Mouse (Mus musculus) hindbrain, embryonic 14.5 days (tissue): Measurements from ENCODE around the gene Eln. TPM values are rescaled to one million over a fixed set of nuclear protein-coding genes. Genes with fewer than 3 reads are reported as not detected.

Source experiments
- ATAC-seq: fragments of 200-750 bp; cut with Nextera tagmentation; 2 replicates; pipeline ENCODE4 v1.8.0; 2017; ENCODE audit warnings: moderate number of reproducible peaks, mild to moderate bottlenecking, moderate TSS enrichment, moderate library complexity; ENCODE audit not compliant: low FRiP score
- DNase-seq: peaks from one replicate; pipeline ENCODE4 v3.0.0-alpha.2; 2015; ENCODE audit warnings: low spot score
- H3K27ac ChIP-seq: fragments of 300-500 bp; sonication (generic); 2 replicates; pipeline ENCODE4 v1.5.1; 2014; ENCODE audit warnings: mild to moderate bottlenecking, moderate library complexity
- H3K27me3 ChIP-seq: fragments of 300-500 bp; sonication (generic); 2 replicates; pipeline ENCODE4 v1.6.1; 2014; ENCODE audit warnings: mild to moderate bottlenecking, low read length, mixed read lengths; ENCODE audit not compliant: control insufficient read depth, insufficient read depth
- H3K36me3 ChIP-seq: fragments of 300-500 bp; sonication (generic); replicated peaks from 2 replicates; pipeline ENCODE4 v1.6.1; 2014; ENCODE audit not compliant: control insufficient read depth, insufficient read depth
- H3K4me1 ChIP-seq: fragments of 300-500 bp; sonication (generic); replicated peaks from 2 replicates; pipeline ENCODE4 v1.6.1; 2014; ENCODE audit warnings: antibody characterized with exemption, low read length, mixed read lengths; ENCODE audit not compliant: control insufficient read depth, insufficient read depth
- H3K4me2 ChIP-seq: fragments of 300-500 bp; sonication (generic); replicated peaks from 2 replicates; pipeline ENCODE4 v1.6.1; 2014; ENCODE audit warnings: mild to moderate bottlenecking, moderate library complexity
- H3K4me3 ChIP-seq: fragments of 300-500 bp; sonication (generic); replicated peaks from 2 replicates; pipeline ENCODE4 v1.5.1; 2014; ENCODE audit warnings: mild to moderate bottlenecking, low read length
- H3K9ac ChIP-seq: fragments of 300-500 bp; sonication (generic); 2 replicates; pipeline ENCODE4 v1.6.1; 2014
- H3K9me3 ChIP-seq: fragments of 300-500 bp; sonication (generic); 2 replicates; pipeline ENCODE4 v1.6.1; 2016; ENCODE audit warnings: low read length; ENCODE audit not compliant: control insufficient read depth
- WGBS: fragments of 180-500 bp; shearing (Covaris S2); extraction: QIAGEN DNeasy Blood & Tissue Kit; methylation state at CpG from one replicate; pipeline ENCODE4 v1.1.7; 2014; 5-methylcytosine and 5-hydroxymethylcytosine counted together
- polyA plus RNA-seq: library from polyadenylated mRNA; unstranded; fragments of >200 nt; fragmentation: Nextera tagmentation; extraction: Ambion mirVana; gene quantifications from 2 replicates; pipeline ENCODE4 v1.2.1, GENCODE M21; 2014

The Eln gene
- polyA plus RNA-seq, 1 experiment from 2014 or later: 17.9 TPM

GRCm38 (mm10) chr5:134695539-134695938 lies 51.6 kb downstream of the Eln start:
- DNase-seq (no peak), ATAC-seq (no peak)
- no peak overlapping the region for H3K9ac ChIP-seq
- H3K27me3 ChIP-seq: no peaks in the 10 kb centered on the region
- H3K4me3 ChIP-seq: no peak overlapping the region
- H3K27ac ChIP-seq: no peak overlapping the region
- no peak overlapping the region for H3K4me2 ChIP-seq
- 82% methylated on average over 2 of the region's 2 CpGs for WGBS
- H3K36me3 ChIP-seq: no peaks in the 10 kb centered on the region
- no peaks in the 10 kb centered on the region for H3K4me1 ChIP-seq
- no peaks in the 10 kb centered on the region; the same call in 1 of the 2 replicates for H3K9me3 ChIP-seq

GRCm38 (mm10) chr5:134695082-134695481 lies 52.0 kb downstream of the Eln start:
- H3K4me2 ChIP-seq: no peak overlapping the region
- no peak overlapping the region for H3K27ac ChIP-seq
- no peaks in the 10 kb centered on the region for H3K27me3 ChIP-seq
- H3K36me3 ChIP-seq: no peaks in the 10 kb centered on the region
- 27% methylated on average over 2 of the region's 2 CpGs for WGBS
- no peaks in the 10 kb centered on the region for H3K4me1 ChIP-seq
- H3K9ac ChIP-seq: no peak overlapping the region
- DNase-seq (no peak), ATAC-seq (no peak)
- H3K9me3 ChIP-seq: no peaks in the 10 kb centered on the region; the same call in 1 of the 2 replicates
- no peak overlapping the region for H3K4me3 ChIP-seq

GRCm38 (mm10) chr5:134692704-134693103 lies 54.4 kb downstream of the Eln start:
- Histone ChIP-seq H3K36me3 (no peaks in the 10 kb centered on the region), H3K27me3 (no peaks in the 10 kb centered on the region), H3K27ac (no peak overlapping the region), H3K4me3 (no peak overlapping the region), H3K9me3 (no peaks in the 10 kb centered on the region; the same call in 1 of the 2 replicates), H3K9ac (no peak overlapping the region), H3K4me1 (peaks cover under 1% of the 10 kb centered on the region), H3K4me2 (no peak overlapping the region)
- WGBS: 100% methylated on average over 1 of the region's 1 CpGs
- ATAC-seq: no peak
- no peak for DNase-seq

GRCm38 (mm10) chr5:134688718-134689284 lies 58.3 kb downstream of the Eln start:
- peak overlapping the region; percentile 56 for H3K4me2 ChIP-seq
- ATAC-seq (peak; percentile 96), DNase-seq (peak; percentile 98)
- under 1% methylated on average over 37 of the region's 38 CpGs for WGBS
- H3K9ac ChIP-seq: peak overlapping the region; percentile 53
- peaks cover 26% of the 10 kb centered on the region for H3K36me3 ChIP-seq
- H3K4me3 ChIP-seq: peak overlapping the region; percentile 79
- H3K27me3 ChIP-seq: no peaks in the 10 kb centered on the region
- H3K4me1 ChIP-seq: peaks cover 12% of the 10 kb centered on the region
- no peaks in the 10 kb centered on the region for H3K9me3 ChIP-seq
- H3K27ac ChIP-seq: peak overlapping the region; percentile 88

- peak within 1 kb of the TSS; percentile 88 for H3K27ac ChIP-seq
- no peak for DNase-seq
Observed at GRCm38 (mm10) chr5:134688086-134688717, 58.9 kb downstream of the Eln start, which contains the start of gene Limk1. Limk1 (minus strand) TSS chr5:134688598.

GRCm38 (mm10) chr5:134687187-134687586 lies 59.9 kb downstream of the Eln start:
- no peak for DNase-seq
- ATAC-seq: no peak
- Histone ChIP-seq H3K27ac (no peak overlapping the region), H3K4me2 (peak overlapping the region; percentile 56), H3K9ac (peak overlapping the region; percentile 89), H3K4me1 (peaks cover 12% of the 10 kb centered on the region), H3K9me3 (no peaks in the 10 kb centered on the region), H3K27me3 (no peaks in the 10 kb centered on the region), H3K4me3 (peak overlapping the region; percentile 79), H3K36me3 (peaks cover 42% of the 10 kb centered on the region)
- WGBS: 75% methylated on average over 1 of the region's 1 CpGs

More at GRCm38 (mm10) chr5:134688086-134688717, 58.9 kb downstream of the Eln start, which contains the start of gene Limk1:
- peak within 1 kb of the TSS; percentile 89 for H3K9ac ChIP-seq
- peak within 1 kb of the TSS; percentile 56 for H3K4me2 ChIP-seq
- no peaks in the 10 kb centered on the region for H3K27me3 ChIP-seq
- H3K4me1 ChIP-seq: peaks cover 12% of the 10 kb centered on the region
- under 1% methylated on average over 39 of the region's 69 CpGs for WGBS
- H3K36me3 ChIP-seq: peaks cover 32% of the 10 kb centered on the region
- H3K9me3 ChIP-seq: no peaks in the 10 kb centered on the region
- peak; percentile 28 for ATAC-seq
- H3K4me3 ChIP-seq: peak within 1 kb of the TSS; percentile 79

GRCm38 (mm10) chr5:134686541-134686940 lies 60.6 kb downstream of the Eln start:
- Histone ChIP-seq H3K4me2 (no peak overlapping the region), H3K4me3 (no peak overlapping the region), H3K9me3 (no peaks in the 10 kb centered on the region), H3K27ac (no peak overlapping the region), H3K27me3 (no peaks in the 10 kb centered on the region), H3K9ac (peak overlapping the region; percentile 25; the same call in 1 of the 2 replicates), H3K36me3 (peaks cover 42% of the 10 kb centered on the region), H3K4me1 (peaks cover 12% of the 10 kb centered on the region)
- no peak for DNase-seq
- no peak for ATAC-seq
- WGBS: 91% methylated on average over 6 of the region's 6 CpGs

GRCm38 (mm10) chr5:134684398-134684797 lies 62.7 kb downstream of the Eln start:
- 50% methylated on average over 2 of the region's 2 CpGs for WGBS
- Histone ChIP-seq H3K9me3 (no peaks in the 10 kb centered on the region), H3K36me3 (peaks cover 56% of the 10 kb centered on the region)

GRCm38 (mm10) chr5:134683813-134684212 lies 63.3 kb downstream of the Eln start:
- H3K27me3 ChIP-seq: no peaks in the 10 kb centered on the region
- H3K4me1 ChIP-seq: peaks cover 12% of the 10 kb centered on the region
- peaks cover 57% of the 10 kb centered on the region for H3K36me3 ChIP-seq
- 58% methylated on average over 2 of the region's 2 CpGs for WGBS
- H3K9ac ChIP-seq: no peak overlapping the region
- DNase-seq: no peak
- H3K4me2 ChIP-seq: no peak overlapping the region
- no peak overlapping the region for H3K4me3 ChIP-seq
- no peaks in the 10 kb centered on the region for H3K9me3 ChIP-seq
- no peak for ATAC-seq
- no peak overlapping the region for H3K27ac ChIP-seq

More at GRCm38 (mm10) chr5:134684398-134684797, 62.7 kb downstream of the Eln start:
- H3K9ac ChIP-seq: no peak overlapping the region; the same call in 1 of the 2 replicates
- no peaks in the 10 kb centered on the region for H3K27me3 ChIP-seq
- ATAC-seq (no peak), DNase-seq (no peak)
- no peak overlapping the region for H3K4me2 ChIP-seq
- no peak overlapping the region for H3K4me3 ChIP-seq
- H3K27ac ChIP-seq: no peak overlapping the region
- H3K4me1 ChIP-seq: peaks cover 12% of the 10 kb centered on the region
